Mouse (Mus musculus) forebrain, embryonic 13.5 days (tissue): ENCODE results near the gene Mtx3. TPM values are rescaled to one million over a fixed set of nuclear protein-coding genes. Genes with fewer than 3 reads are reported as not detected.

ENCODE experiments used
- ATAC-seq: fragments of 200-750 bp; cut with Nextera tagmentation; 2 replicates; pipeline ENCODE4 v1.8.0; 2017
- H3K27ac ChIP-seq: fragments of 300-500 bp; sonication (generic); 2 replicates; pipeline ENCODE4 v1.5.1; 2015; ENCODE audit warnings: inconsistent platforms, mild to moderate bottlenecking, moderate library complexity
- H3K27me3 ChIP-seq: fragments of 300-500 bp; sonication (generic); 2 replicates; pipeline ENCODE4 v1.6.1; 2015; ENCODE audit warnings: mild to moderate bottlenecking, inconsistent platforms
- H3K36me3 ChIP-seq: fragments of 300-500 bp; sonication (generic); 2 replicates; pipeline ENCODE4 v1.6.1; 2015; ENCODE audit warnings: mild to moderate bottlenecking, inconsistent platforms; ENCODE audit not compliant: poor library complexity, severe bottlenecking
- H3K4me1 ChIP-seq: fragments of 300-500 bp; sonication (generic); 2 replicates; pipeline ENCODE4 v1.6.1; 2015; ENCODE audit warnings: inconsistent platforms
- H3K4me2 ChIP-seq: fragments of 300-500 bp; sonication (generic); 2 replicates; pipeline ENCODE4 v1.6.1; 2015; ENCODE audit warnings: inconsistent platforms, mild to moderate bottlenecking, moderate library complexity
- H3K4me3 ChIP-seq: fragments of 300-500 bp; sonication (generic); 2 replicates; pipeline ENCODE4 v1.5.1; 2015; ENCODE audit warnings: mild to moderate bottlenecking, inconsistent platforms
- H3K9ac ChIP-seq: fragments of 300-500 bp; sonication (generic); 2 replicates; pipeline ENCODE4 v1.6.1; 2015; ENCODE audit warnings: mild to moderate bottlenecking, inconsistent platforms
- H3K9me3 ChIP-seq: fragments of 300-500 bp; sonication (generic); replicated peaks from 2 replicates; pipeline ENCODE4 v1.6.1; 2016; ENCODE audit warnings: inconsistent platforms
- WGBS: fragments of 180-500 bp; shearing (Covaris S2); methylation state at CpG from one replicate; pipeline ENCODE4 v1.1.7; 2015; 5-methylcytosine and 5-hydroxymethylcytosine counted together
- polyA plus RNA-seq: library from polyadenylated mRNA; unstranded; fragments of >200 nt; fragmentation: Nextera tagmentation; extraction: Ambion mirVana; gene quantifications from 2 replicates; pipeline ENCODE4 v1.2.1, GENCODE M21; 2015

Mtx3 gene
- polyA plus RNA-seq, 1 experiment from 2014 or later = 4.7 TPM

GRCm38 (mm10) chr13:92899087-92899486, 54.5 kb downstream of the Mtx3 start:
- no peak overlapping the region for H3K4me2 ChIP-seq
- no peaks in the 10 kb centered on the region for H3K36me3 ChIP-seq
- no peak for ATAC-seq
- H3K4me1 ChIP-seq = no peaks in the 10 kb centered on the region
- H3K4me3 ChIP-seq = no peak overlapping the region
- no peaks in the 10 kb centered on the region for H3K27me3 ChIP-seq
- WGBS = 94% methylated on average over 6 of the region's 6 CpGs
- H3K27ac ChIP-seq = no peak overlapping the region
- H3K9me3 ChIP-seq = no peaks in the 10 kb centered on the region
- H3K9ac ChIP-seq = no peak overlapping the region

GRCm38 (mm10) chr13:92903291-92903690, 58.7 kb downstream of the Mtx3 start:
- no peaks in the 10 kb centered on the region for H3K27me3 ChIP-seq
- H3K9ac ChIP-seq = no peak overlapping the region
- no peak for ATAC-seq
- H3K4me1 ChIP-seq = no peaks in the 10 kb centered on the region
- H3K4me3 ChIP-seq = no peak overlapping the region
- no peaks in the 10 kb centered on the region for H3K9me3 ChIP-seq
- WGBS = 70% methylated on average over 4 of the region's 4 CpGs
- no peak overlapping the region for H3K4me2 ChIP-seq
- no peak overlapping the region for H3K27ac ChIP-seq
- H3K36me3 ChIP-seq = no peaks in the 10 kb centered on the region

GRCm38 (mm10) chr13:92905944-92906343, 61.4 kb downstream of the Mtx3 start:
- no peak overlapping the region for H3K4me3 ChIP-seq
- H3K36me3 ChIP-seq = no peaks in the 10 kb centered on the region
- H3K4me2 ChIP-seq = no peak overlapping the region
- no peak for ATAC-seq
- H3K9me3 ChIP-seq = no peaks in the 10 kb centered on the region
- no peak overlapping the region for H3K27ac ChIP-seq
- no peaks in the 10 kb centered on the region for H3K4me1 ChIP-seq
- H3K9ac ChIP-seq = no peak overlapping the region
- WGBS = 89% methylated on average over 5 of the region's 5 CpGs
- no peaks in the 10 kb centered on the region for H3K27me3 ChIP-seq

GRCm38 (mm10) chr13:92907366-92907765, 62.8 kb downstream of the Mtx3 start:
- 69% methylated on average over 5 of the region's 5 CpGs for WGBS
- H3K9ac ChIP-seq = no peak overlapping the region
- no peak overlapping the region for H3K4me3 ChIP-seq
- H3K27ac ChIP-seq = no peak overlapping the region
- no peak overlapping the region for H3K4me2 ChIP-seq
- ATAC-seq = no peak
- H3K27me3 ChIP-seq = no peaks in the 10 kb centered on the region
- no peaks in the 10 kb centered on the region for H3K36me3 ChIP-seq
- 0 out of 2 replicates have a peak, but pooled peaks cover 1% of the 10 kb centered on the region for H3K4me1 ChIP-seq
- no peaks in the 10 kb centered on the region for H3K9me3 ChIP-seq

Other genes with a start within 250 kb of the Mtx3 start
- 11.5 and 13.3 TPM in 2 replicates for gene Serinc5, start 233.7 kb upstream of the Mtx3 start, polyA plus RNA-seq
- 1.2 and 1.4 TPM in 2 replicates for gene Thbs4, start 49.9 kb upstream of the Mtx3 start, polyA plus RNA-seq